Mouse (Mus musculus): Measurements from ENCODE around the gene Lcp1. TPM values are rescaled to one million over a fixed set of nuclear protein-coding genes. Genes with fewer than 3 reads are reported as not detected.

Gene Lcp1
- polyA plus RNA-seq, 1 experiment from 2014 or later: 62.6 TPM

- Histone ChIP-seq H3K27ac (no peak overlapping the region), H3K4me3 (no peak overlapping the region), H3K4me1 (no peaks in the 10 kb centered on the region), H3K9me3 (no peaks in the 10 kb centered on the region), H3K36me3 (no peaks in the 10 kb centered on the region), H3K9ac (no peak overlapping the region), H3K4me2 (no peak overlapping the region), H3K27me3 (no peaks in the 10 kb centered on the region)
- no peak for ATAC-seq (ENCODE audit: borderline replicate concordance, extremely low read depth, low FRiP score, low TSS enrichment)
- 63% methylated on average over 6 of the region's 6 CpGs for WGBS
Observed at GRCm38 (mm10) chr14:75188521-75188920, 57.6 kb downstream of the Lcp1 start.

- no peak for ATAC-seq (ENCODE audit: borderline replicate concordance, extremely low read depth, low FRiP score, low TSS enrichment)
- H3K9ac ChIP-seq: no peak overlapping the region
- 68% methylated on average over 4 of the region's 4 CpGs for WGBS
- H3K27ac ChIP-seq: no peak overlapping the region
- H3K27me3 ChIP-seq: no peaks in the 10 kb centered on the region
- no peaks in the 10 kb centered on the region for H3K9me3 ChIP-seq
- H3K4me1 ChIP-seq: no peaks in the 10 kb centered on the region
- H3K36me3 ChIP-seq: no peaks in the 10 kb centered on the region
- no peak overlapping the region for H3K4me2 ChIP-seq
- no peak overlapping the region for H3K4me3 ChIP-seq
Observed at GRCm38 (mm10) chr14:75189031-75189430, 58.1 kb downstream of the Lcp1 start.

GRCm38 (mm10) chr14:75190683-75191082, 59.8 kb downstream of the Lcp1 start:
- Histone ChIP-seq H3K9ac (no peak overlapping the region), H3K36me3 (no peaks in the 10 kb centered on the region), H3K27me3 (no peaks in the 10 kb centered on the region), H3K27ac (no peak overlapping the region), H3K9me3 (no peaks in the 10 kb centered on the region), H3K4me2 (no peak overlapping the region), H3K4me3 (no peak overlapping the region), H3K4me1 (no peaks in the 10 kb centered on the region)
- ATAC-seq (ENCODE audit: borderline replicate concordance, extremely low read depth, low FRiP score, low TSS enrichment): no peak
- WGBS: 88% methylated on average over 4 of the region's 4 CpGs

GRCm38 (mm10) chr14:75192427-75192826, 61.5 kb downstream of the Lcp1 start:
- Histone ChIP-seq H3K27ac (no peak overlapping the region), H3K4me3 (no peak overlapping the region), H3K36me3 (no peaks in the 10 kb centered on the region), H3K27me3 (no peaks in the 10 kb centered on the region), H3K4me2 (no peak overlapping the region), H3K9ac (no peak overlapping the region), H3K4me1 (no peaks in the 10 kb centered on the region), H3K9me3 (no peaks in the 10 kb centered on the region)
- ATAC-seq (ENCODE audit: borderline replicate concordance, extremely low read depth, low FRiP score, low TSS enrichment): no peak
- WGBS: 60% methylated on average over 10 of the region's 10 CpGs

- ATAC-seq (ENCODE audit: borderline replicate concordance, extremely low read depth, low FRiP score, low TSS enrichment): no peak
- WGBS: 60% methylated on average over 10 of the region's 10 CpGs
- Histone ChIP-seq H3K4me1 (no peaks in the 10 kb centered on the region), H3K27me3 (no peaks in the 10 kb centered on the region), H3K4me2 (no peak overlapping the region), H3K9me3 (no peaks in the 10 kb centered on the region), H3K4me3 (no peak overlapping the region), H3K9ac (no peak overlapping the region), H3K27ac (no peak overlapping the region), H3K36me3 (no peaks in the 10 kb centered on the region)
Observed at GRCm38 (mm10) chr14:75192858-75193257, 62.0 kb downstream of the Lcp1 start.

GRCm38 (mm10) chr14:75195530-75195929, 64.6 kb downstream of the Lcp1 start:
- H3K36me3 ChIP-seq: peaks cover 8% of the 10 kb centered on the region; the same call in 1 of the 2 replicates
- no peak for ATAC-seq (ENCODE audit: borderline replicate concordance, extremely low read depth, low FRiP score, low TSS enrichment)
- no peak overlapping the region for H3K4me3 ChIP-seq
- H3K9ac ChIP-seq: no peak overlapping the region
- 91% methylated on average over 5 of the region's 5 CpGs for WGBS
- H3K4me1 ChIP-seq: no peaks in the 10 kb centered on the region
- no peak overlapping the region for H3K4me2 ChIP-seq
- no peaks in the 10 kb centered on the region for H3K9me3 ChIP-seq
- H3K27me3 ChIP-seq: no peaks in the 10 kb centered on the region
- no peak overlapping the region for H3K27ac ChIP-seq

GRCm38 (mm10) chr14:75197027-75197426, 66.1 kb downstream of the Lcp1 start:
- no peak overlapping the region for H3K27ac ChIP-seq
- no peak overlapping the region for H3K4me2 ChIP-seq
- H3K27me3 ChIP-seq: no peaks in the 10 kb centered on the region
- WGBS: 40% methylated on average over 5 of the region's 5 CpGs
- no peaks in the 10 kb centered on the region for H3K4me1 ChIP-seq
- no peak for ATAC-seq (ENCODE audit: borderline replicate concordance, extremely low read depth, low FRiP score, low TSS enrichment)
- no peak overlapping the region for H3K9ac ChIP-seq
- no peaks in the 10 kb centered on the region for H3K9me3 ChIP-seq
- H3K36me3 ChIP-seq: peaks cover 8% of the 10 kb centered on the region; the same call in 1 of the 2 replicates
- H3K4me3 ChIP-seq: no peak overlapping the region

GRCm38 (mm10) chr14:75197660-75198059, 66.8 kb downstream of the Lcp1 start:
- H3K9ac ChIP-seq: no peak overlapping the region
- no peak overlapping the region for H3K4me3 ChIP-seq
- no peaks in the 10 kb centered on the region for H3K9me3 ChIP-seq
- H3K4me2 ChIP-seq: no peak overlapping the region
- no peak for ATAC-seq (ENCODE audit: borderline replicate concordance, extremely low read depth, low FRiP score, low TSS enrichment)
- 19% methylated on average over 7 of the region's 7 CpGs for WGBS
- no peaks in the 10 kb centered on the region for H3K27me3 ChIP-seq
- no peaks in the 10 kb centered on the region for H3K4me1 ChIP-seq
- H3K36me3 ChIP-seq: peaks cover 8% of the 10 kb centered on the region; the same call in 1 of the 2 replicates
- no peak overlapping the region for H3K27ac ChIP-seq

GRCm38 (mm10) chr14:75205363-75206051, 74.6 kb downstream of the Lcp1 start:
- no peak for ATAC-seq (ENCODE audit: borderline replicate concordance, extremely low read depth, low FRiP score, low TSS enrichment)
- WGBS: 78% methylated on average over 6 of the region's 6 CpGs
- Histone ChIP-seq H3K4me2 (no peak overlapping the region), H3K36me3 (no peaks in the 10 kb centered on the region), H3K27me3 (no peaks in the 10 kb centered on the region), H3K9ac (no peak overlapping the region), H3K4me1 (no peaks in the 10 kb centered on the region), H3K9me3 (no peaks in the 10 kb centered on the region), H3K27ac (no peak overlapping the region), H3K4me3 (no peak overlapping the region)

- Histone ChIP-seq H3K4me3 (no peak overlapping the region), H3K4me2 (no peak overlapping the region), H3K9ac (no peak overlapping the region), H3K36me3 (no peaks in the 10 kb centered on the region), H3K27me3 (no peaks in the 10 kb centered on the region), H3K9me3 (no peaks in the 10 kb centered on the region), H3K27ac (no peak overlapping the region), H3K4me1 (no peaks in the 10 kb centered on the region)
- 87% methylated on average over 4 of the region's 4 CpGs for WGBS
- ATAC-seq (ENCODE audit: borderline replicate concordance, extremely low read depth, low FRiP score, low TSS enrichment): no peak
Observed at GRCm38 (mm10) chr14:75206307-75206706, 75.4 kb downstream of the Lcp1 start.

- H3K36me3 ChIP-seq: no peaks in the 10 kb centered on the region
- H3K4me3 ChIP-seq: no peak overlapping the region
- no peaks in the 10 kb centered on the region for H3K4me1 ChIP-seq
- no peaks in the 10 kb centered on the region for H3K9me3 ChIP-seq
- no peaks in the 10 kb centered on the region for H3K27me3 ChIP-seq
- no peak overlapping the region for H3K27ac ChIP-seq
- ATAC-seq (ENCODE audit: borderline replicate concordance, extremely low read depth, low FRiP score, low TSS enrichment): no peak
- no peak overlapping the region for H3K4me2 ChIP-seq
- WGBS: 68% methylated on average over 6 of the region's 6 CpGs
- no peak overlapping the region for H3K9ac ChIP-seq
Observed at GRCm38 (mm10) chr14:75208572-75209151, 77.8 kb downstream of the Lcp1 start.

- Histone ChIP-seq H3K4me3 (no peak overlapping the region), H3K9ac (no peak overlapping the region), H3K27me3 (no peaks in the 10 kb centered on the region), H3K4me2 (no peak overlapping the region), H3K27ac (no peak overlapping the region), H3K36me3 (peaks cover 4% of the 10 kb centered on the region; the same call in 1 of the 2 replicates), H3K4me1 (no peaks in the 10 kb centered on the region), H3K9me3 (no peaks in the 10 kb centered on the region)
- WGBS: 73% methylated on average over 11 of the region's 11 CpGs
- no peak for ATAC-seq (ENCODE audit: borderline replicate concordance, extremely low read depth, low FRiP score, low TSS enrichment)
Observed at GRCm38 (mm10) chr14:75213752-75214151, 82.9 kb downstream of the Lcp1 start.

All from lung, embryonic 15.5 days (tissue).